Mouse (Mus musculus): ENCODE measurements around the gene Vmn2r87.

- TF ChIP-seq POLR2A (IDR thresholded peaks at IDR 0.05; ENCODE audit: insufficient read depth, low read depth, low read length) (no peak), CTCF (IDR thresholded peaks at IDR 0.05; ENCODE audit: insufficient read depth, low read depth, low read length) (no peak)
Measured at GRCm38 (mm10) chr10:130527926-130528325, 30.7 kb upstream of the Vmn2r87 start.
